Mouse (Mus musculus) heart, postnatal 10 days (tissue): Measurements from ENCODE around the gene Akt1s1. TPM values are rescaled to one million over a fixed set of nuclear protein-coding genes. Genes with fewer than 3 reads are reported as not detected.

Source experiments
- DNase-seq, 2 experiments: peaks; one replicate each; pipeline ENCODE4 v3.0.0; 2021
- intact Hi-C: fragments of 180-260 bp; cut with DNase I; formaldehyde crosslinking; loops from one replicate; pipeline ENCODE4 v1.15.1; 2025
- microRNA-seq, 2 experiments: library from miRNA; unstranded; fragments of <30 nt; microRNA quantifications; one replicate each; pipeline ENCODE4 v1.2.0; 2022
- total RNA-seq, 2 experiments: library from RNA; stranded (reverse); gene quantifications; 2 replicates each; pipeline ENCODE4 v1.2.3; 2021

The Akt1s1 gene
- total RNA-seq, 2 experiments from 2014 or later, result 76.8 to 78.4 TPM

DNA sequence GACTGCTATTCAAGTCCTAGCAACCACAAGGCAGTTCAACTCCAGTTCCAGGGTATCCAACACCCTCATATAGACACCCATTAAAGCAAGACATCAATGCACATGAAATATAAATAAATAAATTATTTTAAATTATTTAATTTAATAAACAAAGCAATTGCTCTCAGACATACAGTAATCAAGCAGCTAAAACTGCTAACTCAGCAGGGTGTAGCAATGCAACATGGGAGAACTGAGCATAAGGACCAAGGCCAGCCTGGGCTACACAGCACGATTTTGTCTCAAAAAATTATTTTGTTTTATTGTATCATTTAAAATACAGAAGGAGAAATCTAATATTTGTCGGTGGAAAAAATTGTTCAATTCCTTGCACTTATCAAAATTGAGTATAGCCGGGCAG, 45.4 kb downstream of the Akt1s1 start:
- no peak for DNase-seq
- intact Hi-C loops, result no loop called here

DNA sequence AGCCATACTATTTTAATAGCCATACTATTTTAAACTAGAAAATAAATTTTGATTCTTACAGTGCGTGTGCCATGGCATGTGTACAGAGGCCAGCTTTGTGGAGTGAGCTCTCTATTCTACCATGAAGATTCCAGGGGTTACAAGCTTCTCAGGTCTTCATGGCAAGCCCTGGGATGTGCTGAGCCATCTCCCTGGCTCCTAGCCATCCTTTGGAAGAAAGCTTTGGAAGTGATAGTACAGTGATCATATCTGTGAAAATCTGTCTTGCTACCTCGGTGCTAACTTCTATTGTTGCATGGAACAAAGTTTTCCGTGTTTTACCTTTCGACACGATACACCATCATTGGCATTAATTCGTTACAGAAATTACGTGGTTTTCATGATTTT, 46.4 kb downstream of the Akt1s1 start:
- intact Hi-C loops, result loop anchor here (5.0 kb wide), 1 partner anchor 57 kb away; no protein-coding TSS in a partner anchor
- no peak for DNase-seq

DNA sequence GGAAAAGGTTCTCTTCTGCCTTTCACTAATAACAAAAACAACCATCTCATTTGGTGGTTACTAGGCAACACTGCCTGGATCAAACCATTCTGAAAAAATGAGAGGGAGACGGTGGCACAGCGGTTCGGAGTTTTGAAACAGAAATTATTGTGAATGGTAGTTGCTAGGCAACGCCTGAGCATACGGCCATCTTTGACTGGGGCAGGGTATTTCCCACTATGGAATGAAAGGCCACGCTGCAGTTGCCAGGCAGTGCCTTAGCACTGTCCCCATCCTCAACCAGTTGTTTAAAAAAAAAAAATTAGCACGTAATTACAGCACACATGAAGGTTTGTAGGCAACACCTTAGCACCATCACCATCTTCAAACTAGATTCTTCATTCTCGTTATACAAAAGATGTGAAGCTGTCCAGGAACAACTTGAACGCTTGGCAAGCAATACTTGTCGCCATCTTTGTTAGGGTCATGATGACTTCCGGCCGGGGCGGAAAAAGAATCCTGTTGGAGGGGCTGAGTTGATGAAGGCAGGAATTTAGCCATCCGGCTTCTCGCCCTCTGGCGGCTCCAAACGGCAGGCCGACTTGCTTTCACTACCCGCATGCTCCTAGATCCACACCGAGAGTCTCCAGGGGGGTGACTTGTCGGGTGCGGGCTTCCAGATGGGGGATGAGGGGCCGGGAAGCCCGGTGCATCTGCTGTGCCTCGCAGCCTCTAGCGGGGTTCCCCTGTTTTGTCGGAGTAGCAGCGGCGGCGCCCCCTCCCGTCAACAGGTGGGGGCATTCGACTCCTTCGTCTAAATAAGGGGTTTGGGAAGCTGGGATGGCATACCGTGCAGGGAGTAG, 47.0 kb downstream of the Akt1s1 start, which contains the start of gene Fuz:
TSS of gene Fuz (plus strand) at position 487 of the 842 bp plus-strand sequence.
- intact Hi-C loops, result loop anchor here (2.0 to 5.0 kb wide), 2 partner anchors 31 to 56 kb away; no protein-coding TSS in a partner anchor
- DNase-seq, result peak; percentile 94 to 96

DNA sequence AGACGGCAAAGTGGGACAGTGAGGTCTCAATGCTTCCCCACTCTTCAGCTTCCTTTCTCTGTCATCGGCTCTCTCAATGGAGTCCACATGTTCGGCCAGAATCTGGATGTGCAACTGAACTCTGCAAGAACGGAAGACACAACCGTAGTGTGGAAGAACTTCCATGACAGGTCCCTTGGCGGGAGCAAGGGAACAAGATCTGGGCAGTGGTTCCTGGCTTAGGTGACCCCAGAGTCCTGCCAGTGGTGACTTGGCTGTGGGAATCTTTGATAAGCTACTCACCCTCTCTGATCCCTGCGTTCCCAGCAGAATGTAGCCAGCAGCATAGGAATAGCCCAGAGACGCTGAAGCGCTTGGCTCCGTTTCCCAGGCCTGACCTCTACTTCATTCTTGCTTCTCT, 47.7 kb downstream of the Akt1s1 start:
- DNase-seq, result peak; percentile 48 to 57
- intact Hi-C loops, result loop anchor here (2.0 to 5.0 kb wide), 2 partner anchors 30 to 56 kb away; no protein-coding TSS in a partner anchor

GRCm38 (mm10) chr7:44898607-44899006, 49.8 kb downstream of the Akt1s1 start:
- peak; percentile 30 to 51 for DNase-seq

DNA sequence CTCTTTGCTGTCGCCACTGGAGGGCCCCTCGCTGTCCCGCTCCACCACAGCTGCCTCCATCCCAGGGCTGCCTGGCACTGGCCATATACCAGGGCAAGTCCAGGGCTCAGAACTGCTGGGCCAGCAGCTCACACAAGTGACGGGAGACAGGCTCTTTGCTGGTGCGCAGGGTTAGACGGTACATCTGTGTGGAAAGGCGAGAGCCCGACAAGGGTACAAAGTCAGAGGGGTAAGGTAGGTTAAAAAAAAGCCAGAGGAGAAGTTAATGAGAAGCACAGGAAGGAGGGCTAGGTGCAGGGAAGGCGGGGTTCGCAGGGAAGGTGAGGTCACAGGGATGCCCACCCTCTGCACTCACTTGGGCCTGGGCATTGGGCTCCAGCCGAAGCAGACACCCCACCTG, 51.8 kb downstream of the Akt1s1 start:
- DNase-seq, result no peak
- intact Hi-C loops, result no loop called here

More at GRCm38 (mm10) chr7:44898607-44899006, 49.8 kb downstream of the Akt1s1 start:
- intact Hi-C loops, result loop anchor here (5.0 kb wide), 1 partner anchor 54 kb away; no protein-coding TSS in a partner anchor

- intact Hi-C loops, result no loop called here
These were observed 52.5 kb downstream of the Akt1s1 start for GRCm38 (mm10) chr7:44901230-44901722.

More at GRCm38 (mm10) chr7:44901230-44901722, 52.5 kb downstream of the Akt1s1 start:
- no peak for DNase-seq

Small RNA genes within 50 kb of the gene (microRNA-seq; reads per million reads assigned to microRNA genes)
- gene Mir707, result 0 reads per million in 2 experiments

Other genes with a start within 250 kb of the Akt1s1 start
- 10 to 100 TPM; 37.0 to 46.2 TPM for gene Myh14, start 178.1 kb upstream of the Akt1s1 start, total RNA-seq
- gene Izumo2, start 140.2 kb upstream of the Akt1s1 start, total RNA-seq, result not detected
- 10 to 100 TPM; 24.7 to 28.3 TPM for gene Vrk3, start 100.6 kb upstream of the Akt1s1 start, total RNA-seq
- gene Zfp473, start 97.9 kb upstream of the Akt1s1 start, total RNA-seq, result under 1 TPM; 0.12 to 0.35 TPM
- 10 to 100 TPM; 44.3 to 45.1 TPM for gene Nup62, start 32.9 kb upstream of the Akt1s1 start, total RNA-seq
- gene Il4i1, start 32.6 kb upstream of the Akt1s1 start, total RNA-seq, result 1 to 10 TPM; 1.3 to 1.8 TPM
- 10 to 100 TPM; 50.4 to 51.3 TPM for gene Atf5, start 32.3 kb upstream of the Akt1s1 start, total RNA-seq
- 10 to 100 TPM; 38.4 to 44.7 TPM for gene Tbc1d17, start 88 bp downstream of the Akt1s1 start, total RNA-seq
- 10 to 100 TPM; 18.1 to 21.6 TPM for gene Pnkp, start 8.1 kb downstream of the Akt1s1 start, total RNA-seq
- gene Ptov1, start 20.8 kb downstream of the Akt1s1 start, total RNA-seq, result 100 to 1,000 TPM; 189 to 196 TPM
- 10 to 100 TPM; 67.7 to 77.1 TPM for gene Med25, start 43.7 kb downstream of the Akt1s1 start, total RNA-seq
- 10 to 100 TPM; 12.2 to 18.2 TPM for gene Fuz, start 47.1 kb downstream of the Akt1s1 start, total RNA-seq
- gene Ap2a1, start 80.5 kb downstream of the Akt1s1 start, total RNA-seq, result 10 to 100 TPM; 90.9 to 91.1 TPM
- gene Tsks, start 94.2 kb downstream of the Akt1s1 start, total RNA-seq, result not detected
- gene Cpt1c, start 125.9 kb downstream of the Akt1s1 start, total RNA-seq, result 1 to 10 TPM; 4.1 to 6.2 TPM
- 100 to 1,000 TPM; 198 to 216 TPM for gene Prmt1, start 137.6 kb downstream of the Akt1s1 start, total RNA-seq
- gene Irf3, start 148.7 kb downstream of the Akt1s1 start, total RNA-seq, result 10 to 100 TPM; 34.1 to 47.9 TPM
- 10 to 100 TPM; 14.5 to 15.9 TPM for gene Bcl2l12, start 149.7 kb downstream of the Akt1s1 start, total RNA-seq
- 10 to 100 TPM; 68.5 to 70.1 TPM for gene Scaf1, start 167.4 kb downstream of the Akt1s1 start, total RNA-seq
- gene Rras, start 169.0 kb downstream of the Akt1s1 start, total RNA-seq, result 10 to 100 TPM; 71.6 to 75.7 TPM
- gene Prr12, start 203.9 kb downstream of the Akt1s1 start, total RNA-seq, result 10 to 100 TPM; 28.8 to 35.7 TPM
- 10 to 100 TPM; 33.9 to 35.9 TPM for gene Nosip, start 213.4 kb downstream of the Akt1s1 start, total RNA-seq
- 10 to 100 TPM; 10.9 to 11.3 TPM for gene Prrg2, start 213.7 kb downstream of the Akt1s1 start, total RNA-seq
- gene Rcn3, start 243.2 kb downstream of the Akt1s1 start, total RNA-seq, result 10 to 100 TPM; 76.5 to 83.4 TPM